17 mouse cellular contexts compared by ENCODE assay signal in the genomic region with DNA sequence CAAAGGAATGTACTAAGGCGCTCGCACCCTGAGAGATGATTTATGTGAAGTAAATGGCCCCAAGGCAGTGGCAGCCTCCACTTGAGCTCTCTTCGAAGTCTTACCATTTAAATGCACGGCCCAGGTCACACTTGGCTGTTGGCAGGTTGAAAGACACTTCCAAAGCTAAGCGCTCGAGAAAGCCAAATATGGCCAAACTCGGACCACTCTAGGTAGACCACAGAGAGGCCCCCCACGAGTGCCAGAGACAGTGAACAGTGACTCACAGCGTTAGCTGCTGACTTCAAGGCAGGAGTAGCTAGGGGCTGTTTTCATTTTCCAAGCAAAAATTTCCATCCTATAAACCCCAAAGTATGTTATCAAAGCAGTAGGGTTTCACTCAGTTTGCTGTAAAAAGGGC.
A peak's percentile ranks its signal among the peaks of the same experiment; 100 is the strongest.
DNase-seq lines count a peak whose midpoint lies in the region; ATAC-seq and TF ChIP-seq lines count a peak whose summit lies in the region.
"Had no signal": no experiment of that assay in that cellular context is flagged by ENCODE, and none has a peak within 500 bp of the region (broad histone marks: within the 10 kb centered on the region; RNA-seq: fewer than 3 reads in every experiment).

No protein-coding gene starts in this region.

- TF ChIP-seq CTCF in stomach, postnatal 0 days (IDR thresholded peaks at IDR 0.05; ENCODE audit: low read depth): no peak

- H3K36me3 ChIP-seq in heart, embryonic 12.5 days: no peaks in the 10 kb centered on the region
- no peaks in the 10 kb centered on the region for H3K36me3 ChIP-seq in limb, embryonic 12.5 days
- H3K36me3 ChIP-seq in limb, embryonic 10.5 days: no peaks in the 10 kb centered on the region
- no peaks in the 10 kb centered on the region for H3K36me3 ChIP-seq in intestine, embryonic 16.5 days (ENCODE audit: control insufficient read depth, insufficient read depth, low read length)
- no peaks in the 10 kb centered on the region for H3K36me3 ChIP-seq in stomach, postnatal 0 days (ENCODE audit: control insufficient read depth, insufficient read depth, low read length)
- H3K36me3 ChIP-seq: kidney, embryonic 15.5 days; midbrain, embryonic 10.5 days; neural tube, embryonic 13.5 days had no signal

- peak overlapping the region; percentile 38; the same call in 1 of the 2 replicates for H3K9ac ChIP-seq in heart, embryonic 12.5 days
- no peak overlapping the region for H3K9ac ChIP-seq in limb, embryonic 12.5 days (replicated peaks)
- no peak overlapping the region for H3K9ac ChIP-seq in intestine, embryonic 16.5 days (ENCODE audit: low read depth, low read length)
- H3K9ac ChIP-seq in stomach, postnatal 0 days (ENCODE audit: low read length): no peak overlapping the region
- H3K9ac ChIP-seq: kidney, embryonic 15.5 days; neural tube, embryonic 13.5 days had no signal

- peak overlapping the region; percentile 73 for H3K27ac ChIP-seq in heart, embryonic 12.5 days (ENCODE audit: poor library complexity, severe bottlenecking)
- H3K27ac ChIP-seq in limb, embryonic 12.5 days: 0 out of 2 replicates have a peak overlapping the region, but pooled peaks have one; percentile 5
- no peak overlapping the region for H3K27ac ChIP-seq in limb, embryonic 10.5 days
- peak overlapping the region; percentile 70 for H3K27ac ChIP-seq in intestine, embryonic 16.5 days (ENCODE audit: low read length)
- H3K27ac ChIP-seq in stomach, postnatal 0 days (replicated peaks): peak overlapping the region; percentile 83
- H3K27ac ChIP-seq: hindbrain, postnatal 0 days; kidney, embryonic 15.5 days; midbrain, embryonic 10.5 days; neural tube, embryonic 13.5 days had no signal

- no peak for TF ChIP-seq EP300 in stomach, postnatal 0 days (optimal IDR thresholded peaks at IDR 0.05)

- DNase-seq in heart, postnatal 10 days: no peak
- no peak for DNase-seq in limb, embryonic 10.5 days (ENCODE audit: low spot score)
- no peak for DNase-seq in stomach, postnatal 0 days (ENCODE audit: low spot score)
- no peak for DNase-seq in ovary, postnatal 10 days (ENCODE audit: low spot score)
- DNase-seq: cerebellum, adult 18-20 months; layer of hippocampus, adult 9-11 months; lung, postnatal 10 days; retina, postnatal 1 day; thymus, postnatal 36 days had no signal

- ATAC-seq in heart, embryonic 12.5 days (ENCODE audit: insufficient number of reproducible peaks, low FRiP score): no peak
- no peak for ATAC-seq in limb, embryonic 12.5 days (ENCODE audit: insufficient number of reproducible peaks, insufficient read depth, low FRiP score, low TSS enrichment, low read depth)
- no peak for ATAC-seq in intestine, embryonic 16.5 days
- peak; percentile 25; the same call in 1 of the 2 replicates for ATAC-seq in stomach, postnatal 0 days (ENCODE audit: low FRiP score, low TSS enrichment)
- ATAC-seq: hindbrain, postnatal 0 days had no signal

- H3K4me2 ChIP-seq in heart, embryonic 12.5 days: peak overlapping the region; percentile 35
- no peak overlapping the region for H3K4me2 ChIP-seq in limb, embryonic 12.5 days
- no peak overlapping the region for H3K4me2 ChIP-seq in intestine, embryonic 16.5 days (ENCODE audit: low read depth, low read length)
- no peak overlapping the region for H3K4me2 ChIP-seq in stomach, postnatal 0 days (replicated peaks; ENCODE audit: low read depth)
- H3K4me2 ChIP-seq: kidney, embryonic 15.5 days; liver, embryonic 11.5 days; neural tube, embryonic 13.5 days had no signal

- no peaks in the 10 kb centered on the region for H3K27me3 ChIP-seq in heart, embryonic 12.5 days (replicated peaks)
- H3K27me3 ChIP-seq in limb, embryonic 12.5 days: no peaks in the 10 kb centered on the region
- no peaks in the 10 kb centered on the region for H3K27me3 ChIP-seq in limb, embryonic 10.5 days (ENCODE audit: low read depth, poor library complexity, severe bottlenecking)
- H3K27me3 ChIP-seq in intestine, embryonic 16.5 days (replicated peaks; ENCODE audit: control insufficient read depth, insufficient read depth, low read length): no peaks in the 10 kb centered on the region
- H3K27me3 ChIP-seq in stomach, postnatal 0 days (ENCODE audit: control insufficient read depth, insufficient read depth, low read length): no peaks in the 10 kb centered on the region
- H3K27me3 ChIP-seq: kidney, embryonic 15.5 days; neural tube, embryonic 13.5 days had no signal

- peaks cover 74% of the 10 kb centered on the region for H3K4me1 ChIP-seq in heart, embryonic 12.5 days (replicated peaks)
- H3K4me1 ChIP-seq in limb, embryonic 12.5 days (replicated peaks): peaks cover 26% of the 10 kb centered on the region
- H3K4me1 ChIP-seq in limb, embryonic 10.5 days: peaks cover 27% of the 10 kb centered on the region
- peaks cover 10% of the 10 kb centered on the region; the same call in 1 of the 2 replicates for H3K4me1 ChIP-seq in intestine, embryonic 16.5 days (ENCODE audit: control insufficient read depth, insufficient read depth, low read length)
- H3K4me1 ChIP-seq in stomach, postnatal 0 days (replicated peaks; ENCODE audit: control insufficient read depth, insufficient read depth): 0 out of 2 replicates have a peak, but pooled peaks cover 2% of the 10 kb centered on the region
- H3K4me1 ChIP-seq: midbrain, embryonic 10.5 days had no signal

- WGBS in heart, embryonic 12.5 days: 38% methylated on average over 9 of the region's 9 CpGs
- 45% methylated on average over 9 of the region's 9 CpGs for WGBS in limb, embryonic 12.5 days
- WGBS in limb, embryonic 10.5 days: 57% methylated on average over 9 of the region's 9 CpGs
- WGBS in intestine, embryonic 16.5 days: 54% methylated on average over 9 of the region's 9 CpGs
- 59% methylated on average over 9 of the region's 9 CpGs for WGBS in stomach, postnatal 0 days

- no peak overlapping the region for H3K4me3 ChIP-seq in heart, embryonic 12.5 days
- H3K4me3 ChIP-seq in limb, embryonic 12.5 days (replicated peaks): no peak overlapping the region
- no peak overlapping the region for H3K4me3 ChIP-seq in limb, embryonic 10.5 days
- no peak overlapping the region for H3K4me3 ChIP-seq in intestine, embryonic 16.5 days (ENCODE audit: low read length)
- H3K4me3 ChIP-seq in stomach, postnatal 0 days (ENCODE audit: low read depth, low read length): no peak overlapping the region
- H3K4me3 ChIP-seq: kidney, embryonic 15.5 days; midbrain, embryonic 10.5 days; neural tube, embryonic 13.5 days had no signal

- no peaks in the 10 kb centered on the region for H3K9me3 ChIP-seq in heart, embryonic 12.5 days (replicated peaks)
- no peaks in the 10 kb centered on the region for H3K9me3 ChIP-seq in limb, embryonic 12.5 days
- no peaks in the 10 kb centered on the region for H3K9me3 ChIP-seq in limb, embryonic 10.5 days (replicated peaks)
- no peaks in the 10 kb centered on the region for H3K9me3 ChIP-seq in intestine, embryonic 16.5 days (ENCODE audit: control insufficient read depth, low read length)
- H3K9me3 ChIP-seq in stomach, postnatal 0 days (ENCODE audit: control insufficient read depth, low read length): no peaks in the 10 kb centered on the region
- H3K9me3 ChIP-seq: kidney, embryonic 15.5 days; midbrain, embryonic 10.5 days; neural tube, embryonic 13.5 days had no signal

- intact Hi-C loops in heart, postnatal 10 days (cut with DNase I): no loop called here
